16 mouse cellular contexts compared by ENCODE assay signal in genomic region chr3:147886261-147886893, GRCm38 (mm10).
DNase-seq lines count a peak whose midpoint lies in the region; ATAC-seq lines count a peak whose summit lies in the region.
"Had no signal": no experiment of that assay in that cellular context is flagged by ENCODE, and none has a peak within 500 bp of the region (broad histone marks: within the 10 kb centered on the region; RNA-seq: fewer than 3 reads in every experiment).

No protein-coding gene starts in this region.

- H3K4me3 ChIP-seq in midbrain, embryonic 12.5 days = no peak overlapping the region
- no peak overlapping the region for H3K4me3 ChIP-seq in midbrain, embryonic 10.5 days
- H3K4me3 ChIP-seq in forebrain, embryonic 15.5 days = no peak overlapping the region
- H3K4me3 ChIP-seq in hindbrain, embryonic 16.5 days (ENCODE audit: low read length) = no peak overlapping the region
- H3K4me3 ChIP-seq: intestine, embryonic 15.5 days; myocyte had no signal

- WGBS in midbrain, embryonic 12.5 days = 60% methylated on average over 10 of the region's 10 CpGs
- WGBS in midbrain, embryonic 10.5 days = 86% methylated on average over 10 of the region's 10 CpGs
- WGBS in forebrain, embryonic 15.5 days = 34% methylated on average over 10 of the region's 10 CpGs
- 33% methylated on average over 10 of the region's 10 CpGs for WGBS in hindbrain, embryonic 16.5 days

- no peak overlapping the region for H3K4me2 ChIP-seq in midbrain, embryonic 12.5 days (replicated peaks)
- H3K4me2 ChIP-seq in forebrain, embryonic 15.5 days (replicated peaks) = peak overlapping the region; percentile 4; the same call in 1 of the 2 replicates
- peak overlapping the region; percentile 28; the same call in 1 of the 2 replicates for H3K4me2 ChIP-seq in hindbrain, embryonic 16.5 days (ENCODE audit: low read length)
- H3K4me2 ChIP-seq: intestine, embryonic 15.5 days had no signal

- DNase-seq in midbrain, embryonic 10.5 days (ENCODE audit: low spot score) = no peak
- no peak for DNase-seq in thymus, postnatal 25 days
- no peak for DNase-seq in spleen, postnatal 4 days (ENCODE audit: low spot score in 2 of 2)
- DNase-seq: adrenal gland, postnatal 14 days; cerebellum, postnatal 10 days; gastrocnemius, postnatal 14 days; heart, postnatal 14 days; kidney, postnatal 10 days; lung, adult 18-20 months; right cerebral cortex, postnatal 25 days had no signal

- no peak overlapping the region for H3K27ac ChIP-seq in midbrain, embryonic 12.5 days (replicated peaks)
- no peak overlapping the region for H3K27ac ChIP-seq in midbrain, embryonic 10.5 days (replicated peaks)
- H3K27ac ChIP-seq in forebrain, embryonic 15.5 days (replicated peaks) = peak overlapping the region; percentile 81
- no peak overlapping the region for H3K27ac ChIP-seq in hindbrain, embryonic 16.5 days (ENCODE audit: low read depth, low read length)
- H3K27ac ChIP-seq: intestine, embryonic 15.5 days had no signal

- H3K27me3 ChIP-seq in midbrain, embryonic 12.5 days = no peaks in the 10 kb centered on the region
- H3K27me3 ChIP-seq in midbrain, embryonic 10.5 days (ENCODE audit: low read depth, poor library complexity, severe bottlenecking) = no peaks in the 10 kb centered on the region
- H3K27me3 ChIP-seq in forebrain, embryonic 15.5 days = no peaks in the 10 kb centered on the region
- no peaks in the 10 kb centered on the region for H3K27me3 ChIP-seq in hindbrain, embryonic 16.5 days (replicated peaks; ENCODE audit: control insufficient read depth, insufficient read depth, low read length)
- H3K27me3 ChIP-seq: intestine, embryonic 15.5 days had no signal

- H3K36me3 ChIP-seq in midbrain, embryonic 12.5 days = no peaks in the 10 kb centered on the region
- H3K36me3 ChIP-seq in midbrain, embryonic 10.5 days = no peaks in the 10 kb centered on the region
- H3K36me3 ChIP-seq in forebrain, embryonic 15.5 days = no peaks in the 10 kb centered on the region
- no peaks in the 10 kb centered on the region for H3K36me3 ChIP-seq in hindbrain, embryonic 16.5 days (ENCODE audit: control insufficient read depth, insufficient read depth, low read length)
- H3K36me3 ChIP-seq: intestine, embryonic 15.5 days had no signal

- H3K9ac ChIP-seq in midbrain, embryonic 12.5 days (replicated peaks) = no peak overlapping the region
- no peak overlapping the region for H3K9ac ChIP-seq in forebrain, embryonic 15.5 days (replicated peaks)
- no peak overlapping the region for H3K9ac ChIP-seq in hindbrain, embryonic 16.5 days (ENCODE audit: low read depth, low read length)
- H3K9ac ChIP-seq: intestine, embryonic 15.5 days had no signal

- ATAC-seq in midbrain, embryonic 12.5 days (ENCODE audit: low FRiP score, low read depth) = peak; percentile 50; the same call in 1 of the 2 replicates
- ATAC-seq in forebrain, embryonic 15.5 days (replicated peaks) = peak; percentile 93
- ATAC-seq in hindbrain, embryonic 16.5 days = no peak
- no peak for ATAC-seq in cerebellum, adult (ENCODE audit: insufficient number of reproducible peaks, low FRiP score, low TSS enrichment)
- ATAC-seq: intestine, embryonic 15.5 days had no signal

- peaks cover 13% of the 10 kb centered on the region for H3K4me1 ChIP-seq in midbrain, embryonic 12.5 days
- H3K4me1 ChIP-seq in midbrain, embryonic 10.5 days = peaks cover 13% of the 10 kb centered on the region
- H3K4me1 ChIP-seq in forebrain, embryonic 15.5 days = peaks cover 19% of the 10 kb centered on the region
- no peaks in the 10 kb centered on the region for H3K4me1 ChIP-seq in hindbrain, embryonic 16.5 days (ENCODE audit: control insufficient read depth, insufficient read depth, low read depth, low read length)
- H3K4me1 ChIP-seq: intestine, embryonic 15.5 days had no signal

- H3K9me3 ChIP-seq in midbrain, embryonic 12.5 days = no peaks in the 10 kb centered on the region
- H3K9me3 ChIP-seq in midbrain, embryonic 10.5 days (replicated peaks) = no peaks in the 10 kb centered on the region
- no peaks in the 10 kb centered on the region for H3K9me3 ChIP-seq in forebrain, embryonic 15.5 days
- no peaks in the 10 kb centered on the region for H3K9me3 ChIP-seq in hindbrain, embryonic 16.5 days (ENCODE audit: control insufficient read depth, low read length)
- H3K9me3 ChIP-seq: intestine, embryonic 15.5 days had no signal

Comparison
In these comparisons a context has a peak if more than half of its experiments do, and no peak if none do; other contexts are left out.
1. ATAC-seq: peak in midbrain, embryonic 12.5 days (single experiment) and forebrain, embryonic 15.5 days (single experiment); none in hindbrain, embryonic 16.5 days (single experiment) and cerebellum, adult (single experiment).